Mouse (Mus musculus) bone marrow, adult 2 months (tissue): Measurements from ENCODE around the gene Pim1.

ENCODE experiments used
- CTCF ChIP-seq: fragments of 200-500 bp; IDR thresholded peaks from 2 replicates; pipeline ENCODE4 v1.5.1; 2011; ENCODE audit warnings: low read length, control low read depth; ENCODE audit not compliant: control insufficient read depth, insufficient read depth
- POLR2A ChIP-seq: fragments of 200-500 bp; IDR thresholded peaks from 2 replicates; pipeline ENCODE4 v1.6.1; 2011; ENCODE audit warnings: low read depth, mild to moderate bottlenecking, control low read depth, low read length, borderline replicate concordance; ENCODE audit not compliant: control insufficient read depth

GRCm38 (mm10) chr17:29464068-29464467, 26.5 kb upstream of the Pim1 start:
- TF ChIP-seq POLR2A (no peak), CTCF (no peak)
